Mouse (Mus musculus) forebrain, embryonic 11.5 days (tissue): ENCODE measurements around the gene Olfr1129. TPM values are rescaled to one million over a fixed set of nuclear protein-coding genes. Genes with fewer than 3 reads are reported as not detected.
A peak's percentile ranks its signal among the peaks of the same experiment; 100 is the strongest.
"Not testable (repeated sequence)": the region's sequence is repeated elsewhere in the genome, so short reads cannot be mapped to it uniquely, and the experiment has no call there.

Experiments used
- ATAC-seq: fragments of 200-750 bp; cut with Nextera tagmentation; replicated peaks from 2 replicates; pipeline ENCODE4 v1.8.0; 2017; ENCODE audit warnings: moderate TSS enrichment; ENCODE audit not compliant: low FRiP score
- DNase-seq: peaks from one replicate; pipeline ENCODE4 v3.0.0-alpha.2; 2017; ENCODE audit warnings: low spot score
- H3K27ac ChIP-seq: fragments of 300-500 bp; sonication (generic); 2 replicates; pipeline ENCODE4 v1.5.1; 2014; ENCODE audit warnings: low read depth, low read length
- H3K27me3 ChIP-seq: fragments of 300-500 bp; sonication (generic); 2 replicates; pipeline ENCODE4 v1.6.1; 2014; ENCODE audit warnings: mild to moderate bottlenecking, low read length, mixed read lengths; ENCODE audit not compliant: control insufficient read depth, insufficient read depth
- H3K36me3 ChIP-seq: fragments of 300-500 bp; sonication (generic); 2 replicates; pipeline ENCODE4 v1.6.1; 2014; ENCODE audit warnings: mild to moderate bottlenecking, low read length, moderate library complexity, mixed read lengths; ENCODE audit not compliant: control insufficient read depth, insufficient read depth
- H3K4me1 ChIP-seq: fragments of 300-500 bp; sonication (generic); replicated peaks from 2 replicates; pipeline ENCODE4 v1.6.1; 2014; ENCODE audit warnings: low read length, mixed read lengths; ENCODE audit not compliant: control insufficient read depth, insufficient read depth
- H3K4me2 ChIP-seq: fragments of 300-500 bp; sonication (generic); 2 replicates; pipeline ENCODE4 v1.6.1; 2014; ENCODE audit warnings: low read depth, mild to moderate bottlenecking, low read length, moderate library complexity, mixed read lengths; ENCODE audit not compliant: severe bottlenecking
- H3K4me3 ChIP-seq: fragments of 300-500 bp; sonication (generic); 2 replicates; pipeline ENCODE4 v1.5.1; 2014; ENCODE audit warnings: low read depth, low read length
- H3K9ac ChIP-seq: fragments of 300-500 bp; sonication (generic); 2 replicates; pipeline ENCODE4 v1.6.1; 2014; ENCODE audit warnings: low read length
- H3K9me3 ChIP-seq: fragments of 300-500 bp; sonication (generic); 2 replicates; pipeline ENCODE4 v1.6.1; 2016; ENCODE audit warnings: low read length, mixed read lengths; ENCODE audit not compliant: control insufficient read depth
- WGBS: fragments of 180-500 bp; shearing (Covaris S2); extraction: QIAGEN DNeasy Blood & Tissue Kit; methylation state at CpG from one replicate; pipeline ENCODE4 v1.1.7; 2014; 5-methylcytosine and 5-hydroxymethylcytosine counted together
- polyA plus RNA-seq: library from polyadenylated mRNA; unstranded; fragments of >200 nt; fragmentation: Nextera tagmentation; extraction: Ambion mirVana; gene quantifications from 2 replicates; pipeline ENCODE4 v1.2.1, GENCODE M21; 2014

Gene Olfr1129
- polyA plus RNA-seq, result not detected in 2 replicates

DNA sequence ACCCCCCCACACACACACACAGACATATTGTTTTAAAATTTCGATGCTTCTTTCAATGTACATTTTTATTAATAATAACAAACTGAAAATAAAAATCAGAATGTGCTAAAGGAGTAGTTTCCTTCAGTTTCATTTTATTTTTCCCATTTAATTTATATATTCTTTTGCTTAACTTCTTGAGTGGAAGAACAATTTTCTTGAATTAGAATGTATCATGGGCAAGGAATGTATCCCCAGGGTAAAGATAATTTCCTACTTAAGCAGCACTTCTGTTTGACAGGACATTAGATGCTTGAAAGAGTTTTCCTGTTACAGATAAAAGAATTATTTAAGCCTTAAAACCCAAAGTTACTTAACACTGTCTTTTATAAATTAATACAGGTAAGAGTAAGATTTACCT is at the start of gene Olfr1129:
TSS of gene Olfr1129 (plus strand) at position 301 of the 400 bp plus-strand sequence.
- 81% methylated on average over 1 of the region's 1 CpGs for WGBS
- H3K4me1 ChIP-seq, H3K27me3 ChIP-seq, H3K9me3 ChIP-seq, ATAC-seq, H3K9ac ChIP-seq, DNase-seq, H3K4me3 ChIP-seq, H3K4me2 ChIP-seq, H3K36me3 ChIP-seq, H3K27ac ChIP-seq: not testable (repeated sequence)

DNA sequence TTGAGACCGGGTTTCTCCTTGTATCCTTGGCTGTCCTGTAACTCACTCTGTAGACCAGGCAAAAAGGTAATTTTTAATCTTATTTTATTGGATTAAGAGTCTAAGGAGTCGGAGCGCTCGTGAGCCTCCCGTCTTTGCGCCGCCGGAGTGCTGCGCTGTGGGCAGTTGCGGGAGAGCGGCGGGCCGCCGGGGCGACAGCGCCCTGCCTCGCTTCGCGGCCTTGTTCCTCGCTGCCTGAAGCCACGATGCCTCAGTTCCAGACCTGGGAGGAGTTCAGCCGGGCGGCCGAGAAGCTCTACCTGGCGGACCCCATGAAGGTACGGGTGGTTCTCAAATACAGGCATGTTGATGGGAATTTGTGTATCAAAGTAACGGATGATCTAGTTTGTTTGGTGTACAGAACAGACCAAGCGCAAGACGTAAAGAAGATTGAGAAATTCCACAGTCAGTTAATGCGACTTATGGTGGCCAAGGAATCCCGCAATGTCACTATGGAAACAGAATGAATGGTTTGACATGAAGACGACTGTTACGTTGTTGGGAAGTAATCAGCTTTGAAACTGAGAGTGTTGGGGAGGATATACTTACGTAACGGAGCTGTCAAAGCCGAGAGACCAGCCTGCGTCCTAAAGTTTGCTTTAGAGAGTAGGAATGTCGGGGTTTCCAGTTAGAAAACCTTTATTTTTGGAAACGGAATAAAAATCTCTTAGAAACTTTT is 47.6 kb upstream of the Olfr1129 start:
- not testable (repeated sequence) for H3K9me3 ChIP-seq, H3K4me3 ChIP-seq, H3K4me1 ChIP-seq, H3K9ac ChIP-seq, H3K27me3 ChIP-seq, H3K27ac ChIP-seq, H3K36me3 ChIP-seq
- ATAC-seq (peak; percentile 81), DNase-seq (peak; percentile 52)
- WGBS, result 27% methylated on average over 38 of the region's 39 CpGs
- peak overlapping the region; percentile 12; the same call in 1 of the 2 replicates for H3K4me2 ChIP-seq

DNA sequence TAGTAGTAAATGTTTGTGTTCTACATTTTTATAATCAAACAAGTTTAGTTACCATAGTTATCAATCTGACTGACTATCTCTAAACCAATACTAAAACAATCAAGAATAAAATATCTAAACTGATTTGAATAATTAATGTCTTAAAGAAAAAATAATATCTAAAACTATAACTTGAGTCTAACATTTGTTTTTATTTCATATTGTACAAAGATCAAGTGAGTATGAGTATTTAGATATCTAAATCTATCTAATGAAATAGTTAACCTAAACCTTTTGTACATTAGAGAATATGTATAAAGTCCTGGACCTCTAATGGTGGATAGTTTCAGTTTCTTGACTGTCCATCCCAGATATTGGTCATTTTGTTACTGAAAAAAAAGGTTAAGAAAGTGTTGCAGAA is 42.2 kb upstream of the Olfr1129 start, which contains the start of gene Olfr153:
TSS of gene Olfr153 (plus strand) at position 301 of the 400 bp plus-strand sequence.
- Histone ChIP-seq H3K4me3 (no peak within 1 kb of the TSS), H3K36me3 (no peaks in the 10 kb centered on the region), H3K9me3 (no peaks in the 10 kb centered on the region), H3K4me2 (no peak within 1 kb of the TSS), H3K4me1 (no peaks in the 10 kb centered on the region), H3K27me3 (no peaks in the 10 kb centered on the region), H3K9ac (no peak within 1 kb of the TSS), H3K27ac (no peak within 1 kb of the TSS)
- no peak for DNase-seq
- no peak for ATAC-seq

DNA sequence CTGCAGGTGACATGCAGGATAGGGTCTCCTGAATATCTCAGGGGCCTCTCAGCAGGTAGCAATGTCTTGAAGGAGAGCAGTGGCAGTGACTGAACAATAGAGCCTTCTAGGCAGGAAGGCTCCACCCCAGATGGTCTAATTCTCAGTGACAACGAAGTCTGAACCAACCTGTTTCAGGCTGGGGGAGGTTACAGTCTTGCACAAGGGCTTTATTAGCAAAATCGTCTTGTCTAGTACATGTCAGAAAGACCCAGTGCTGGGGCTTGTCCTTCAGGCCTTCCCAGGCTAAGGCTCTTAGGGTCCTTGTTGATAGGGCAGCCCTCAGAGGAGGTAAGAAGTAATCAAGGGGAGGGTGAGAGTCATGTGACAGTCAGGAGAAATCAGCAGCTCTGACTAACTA is 38.9 kb upstream of the Olfr1129 start:
- Histone ChIP-seq H3K4me2 (no peak overlapping the region), H3K9me3 (no peaks in the 10 kb centered on the region), H3K9ac (no peak overlapping the region), H3K4me1 (no peaks in the 10 kb centered on the region), H3K36me3 (no peaks in the 10 kb centered on the region), H3K27me3 (no peaks in the 10 kb centered on the region), H3K4me3 (no peak overlapping the region), H3K27ac (no peak overlapping the region)
- no peak for DNase-seq
- 67% methylated on average over 2 of the region's 2 CpGs for WGBS
- no peak for ATAC-seq

DNA sequence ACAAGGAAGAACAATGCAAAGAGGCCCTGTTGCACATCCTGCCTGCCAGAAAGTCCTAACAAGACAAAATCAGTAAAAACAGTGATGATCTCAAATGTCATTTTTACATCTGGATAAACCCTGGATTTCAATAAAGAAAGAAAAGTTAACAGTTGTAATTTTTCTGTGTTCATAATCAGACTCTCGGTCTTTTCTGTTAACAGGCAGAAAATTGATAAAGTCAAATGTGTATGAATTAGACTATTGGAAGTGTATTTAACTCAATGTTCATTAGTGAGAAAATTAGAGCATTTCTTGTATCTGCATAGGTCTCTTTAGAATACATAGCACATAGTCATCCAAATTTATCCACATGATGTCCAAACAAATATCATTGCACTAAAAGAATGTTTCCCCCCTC is 28.3 kb upstream of the Olfr1129 start, which contains the start of gene Olfr1128:
TSS of gene Olfr1128 (minus strand) at position 101 of the 400 bp plus-strand sequence.
- Histone ChIP-seq H3K4me1 (no peaks in the 10 kb centered on the region), H3K4me3 (no peak within 1 kb of the TSS), H3K4me2 (no peak within 1 kb of the TSS), H3K27ac (no peak within 1 kb of the TSS), H3K27me3 (no peaks in the 10 kb centered on the region), H3K9ac (no peak within 1 kb of the TSS), H3K9me3 (no peaks in the 10 kb centered on the region), H3K36me3 (no peaks in the 10 kb centered on the region)
- WGBS, result 86% methylated on average over 1 of the region's 1 CpGs
- DNase-seq (no peak), ATAC-seq (no peak)

DNA sequence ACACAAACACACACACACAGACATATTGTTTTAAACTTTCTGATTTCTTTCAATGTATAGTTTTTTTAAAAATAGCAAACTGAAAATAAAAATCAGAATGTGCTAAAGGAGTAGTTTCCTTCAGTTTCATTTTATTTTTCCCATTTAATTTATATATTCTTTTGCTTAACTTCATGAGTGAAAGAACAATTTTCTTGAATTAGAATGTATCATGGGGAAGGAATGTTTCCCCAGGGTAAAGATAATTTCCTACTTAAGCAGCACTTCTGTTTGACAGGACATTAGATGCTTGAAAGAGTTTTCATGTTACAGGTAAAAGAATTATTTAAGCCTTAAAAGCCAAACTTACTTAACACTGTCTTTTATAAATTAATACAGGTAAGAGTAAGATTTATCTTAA is 32.2 kb downstream of the Olfr1129 start, which contains the start of gene Olfr1130:
TSS of gene Olfr1130 (plus strand) at position 301 of the 400 bp plus-strand sequence.
- not testable (repeated sequence) for H3K4me1 ChIP-seq, H3K4me3 ChIP-seq, DNase-seq, H3K9ac ChIP-seq, H3K36me3 ChIP-seq, H3K9me3 ChIP-seq, ATAC-seq, H3K4me2 ChIP-seq, H3K27ac ChIP-seq, H3K27me3 ChIP-seq

DNA sequence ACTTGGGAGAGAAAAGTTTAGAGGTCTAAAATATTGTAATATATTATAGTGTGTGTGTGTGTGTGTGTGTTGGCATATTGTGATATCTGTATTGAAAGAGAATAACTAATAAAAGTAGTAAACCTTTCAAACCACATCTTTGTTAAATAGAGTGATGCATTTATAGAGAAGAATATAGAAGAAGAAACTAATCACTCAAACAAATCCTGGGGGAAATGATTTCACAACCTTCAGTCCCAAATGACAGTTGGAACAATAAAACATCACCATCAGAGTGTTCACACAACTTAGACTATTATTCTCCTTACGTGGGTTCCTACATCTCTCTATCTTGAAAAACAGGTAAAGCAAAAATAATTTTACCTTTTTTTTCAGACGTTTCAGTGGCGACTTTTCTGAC is 53.1 kb downstream of the Olfr1129 start, which contains the start of gene Olfr1131:
TSS of gene Olfr1131 (plus strand) at position 301 of the 400 bp plus-strand sequence.
- 77% methylated on average over 3 of the region's 3 CpGs for WGBS
- H3K27ac ChIP-seq, result no peak within 1 kb of the TSS

More for the DNA sequence above, 53.1 kb downstream of the Olfr1129 start, which contains the start of gene Olfr1131:
- Histone ChIP-seq H3K9me3 (no peaks in the 10 kb centered on the region), H3K4me1 (no peaks in the 10 kb centered on the region), H3K9ac (no peak within 1 kb of the TSS), H3K4me3 (no peak within 1 kb of the TSS), H3K36me3 (no peaks in the 10 kb centered on the region), H3K27me3 (no peaks in the 10 kb centered on the region), H3K4me2 (no peak within 1 kb of the TSS)
- DNase-seq (no peak), ATAC-seq (no peak)
